In genomic region chr11:106778589-106779387, GRCm38 (mm10) we compare ENCODE assay signal across 8 mouse cellular contexts. TPM values are rescaled to one million over a fixed set of nuclear protein-coding genes. Genes with fewer than 3 reads are reported as not detected.
DNase-seq lines count a peak whose midpoint lies in the region; ATAC-seq and TF ChIP-seq lines count a peak whose summit lies in the region.

No protein-coding gene starts in this region.

- TF ChIP-seq EP300 in MEL (IDR thresholded peaks at IDR 0.05; ENCODE audit: low read depth in 1 of 2, low read length in 2 of 2), result no peak

- no peak for TF ChIP-seq POLR2A in MEL (IDR thresholded peaks at IDR 0.05; ENCODE audit: control insufficient read depth in 1 of 2, insufficient read depth in 1 of 2, low read depth in 1 of 2, low read length in 2 of 2, poor library complexity in 1 of 2)

- no peak for TF ChIP-seq RAD21 in MEL (IDR thresholded peaks at IDR 0.05; ENCODE audit: low read depth, low read length)

- H3K4me2 ChIP-seq in heart, embryonic 15.5 days, result peak overlapping the region; percentile 80
- peak overlapping the region; percentile 89 for H3K4me2 ChIP-seq in forebrain, embryonic 13.5 days
- H3K4me2 ChIP-seq in liver, embryonic 16.5 days (ENCODE audit: low read depth, low read length), result peak overlapping the region; percentile 93

- H3K4me1 ChIP-seq in heart, embryonic 15.5 days (replicated peaks), result peaks cover 10% of the 10 kb centered on the region; the same call in 1 of the 2 replicates
- H3K4me1 ChIP-seq in MEL (ENCODE audit: control insufficient read depth in 1 of 2, insufficient read depth in 2 of 2, low read length in 2 of 2), result peaks cover 3 to 7% of the 10 kb centered on the region in 2 experiments; a peak in 3 of 4 replicates
- H3K4me1 ChIP-seq in forebrain, embryonic 13.5 days, result peaks cover 12% of the 10 kb centered on the region
- H3K4me1 ChIP-seq in liver, embryonic 16.5 days (ENCODE audit: control insufficient read depth, low read depth, low read length), result peaks cover 14% of the 10 kb centered on the region

- H3K27me3 ChIP-seq in heart, embryonic 15.5 days, result no peaks in the 10 kb centered on the region
- H3K27me3 ChIP-seq in MEL (ENCODE audit: control insufficient read depth in 1 of 2, insufficient read depth in 2 of 2, low read length in 2 of 2), result no peaks in the 10 kb centered on the region
- no peaks in the 10 kb centered on the region for H3K27me3 ChIP-seq in forebrain, embryonic 13.5 days
- no peaks in the 10 kb centered on the region for H3K27me3 ChIP-seq in liver, embryonic 16.5 days (ENCODE audit: control insufficient read depth, insufficient read depth, low read depth, low read length)

- H3K4me3 ChIP-seq in heart, embryonic 15.5 days, result peak overlapping the region; percentile 80
- peak overlapping the region; percentile 70 to 75 for H3K4me3 ChIP-seq in MEL (ENCODE audit: control insufficient read depth in 1 of 2, insufficient read depth in 1 of 2, low read depth in 2 of 2, low read length in 2 of 2)
- H3K4me3 ChIP-seq in forebrain, embryonic 13.5 days, result peak overlapping the region; percentile 63
- H3K4me3 ChIP-seq in liver, embryonic 16.5 days (ENCODE audit: low read depth, low read length), result peak overlapping the region; percentile 85

- H3K9me3 ChIP-seq in heart, embryonic 15.5 days (replicated peaks), result no peaks in the 10 kb centered on the region
- no peaks in the 10 kb centered on the region for H3K9me3 ChIP-seq in MEL (replicated peaks; ENCODE audit: insufficient read depth, low read length)
- H3K9me3 ChIP-seq in forebrain, embryonic 13.5 days (replicated peaks), result no peaks in the 10 kb centered on the region
- no peaks in the 10 kb centered on the region for H3K9me3 ChIP-seq in liver, embryonic 16.5 days (replicated peaks; ENCODE audit: control insufficient read depth, low read length)

- no peak for TF ChIP-seq CTCF in MEL (IDR thresholded peaks at IDR 0.05 in 2 of 3, conservative IDR thresholded peaks at IDR 0.05 in 1 of 3; ENCODE audit: control insufficient read depth in 1 of 3, insufficient read depth in 1 of 3, low read depth in 2 of 3, low read length in 3 of 3, poor library complexity in 1 of 3, severe bottlenecking in 1 of 3)

- intact Hi-C loops in heart, postnatal 36 days (cut with DNase I), result loop anchor here (10.0 kb wide), 1 partner anchor 264 kb away; no protein-coding TSS in a partner anchor

- peak overlapping the region; percentile 87 for H3K9ac ChIP-seq in heart, embryonic 15.5 days
- H3K9ac ChIP-seq in MEL (ENCODE audit: control insufficient read depth, low read depth, low read length, poor library complexity, severe bottlenecking), result peak overlapping the region; percentile 92
- peak overlapping the region; percentile 88 for H3K9ac ChIP-seq in forebrain, embryonic 13.5 days
- H3K9ac ChIP-seq in liver, embryonic 16.5 days (ENCODE audit: low read depth, low read length), result peak overlapping the region; percentile 91

- peak overlapping the region; percentile 97 for H3K27ac ChIP-seq in heart, embryonic 15.5 days
- peak overlapping the region; percentile 82 for H3K27ac ChIP-seq in MEL (ENCODE audit: control insufficient read depth, low read depth, low read length)
- peak overlapping the region; percentile 88 for H3K27ac ChIP-seq in forebrain, embryonic 13.5 days
- peak overlapping the region; percentile 97 for H3K27ac ChIP-seq in liver, embryonic 16.5 days (ENCODE audit: low read length)

- H3K36me3 ChIP-seq in heart, embryonic 15.5 days, result peaks cover 59% of the 10 kb centered on the region
- peaks cover 34 to 35% of the 10 kb centered on the region in 2 experiments for H3K36me3 ChIP-seq in MEL (ENCODE audit: control insufficient read depth in 1 of 2, insufficient read depth in 2 of 2, low read length in 2 of 2)
- peaks cover 65% of the 10 kb centered on the region for H3K36me3 ChIP-seq in forebrain, embryonic 13.5 days (ENCODE audit: poor library complexity, severe bottlenecking)
- H3K36me3 ChIP-seq in liver, embryonic 16.5 days (ENCODE audit: control insufficient read depth, insufficient read depth), result peaks cover 35% of the 10 kb centered on the region

- peaks cover 25% of the 10 kb centered on the region for H3K79me2 ChIP-seq in MEL (ENCODE audit: control insufficient read depth, insufficient read depth, low read length, poor library complexity)

- ATAC-seq in heart, embryonic 15.5 days (replicated peaks; ENCODE audit: insufficient number of reproducible peaks, insufficient read depth, low FRiP score, low read depth), result peak; percentile 80
- ATAC-seq in forebrain, embryonic 13.5 days, result no peak; the same call in 1 of the 2 replicates
- ATAC-seq in liver, embryonic 16.5 days (ENCODE audit: low read depth), result peak; percentile 60

- WGBS in heart, embryonic 15.5 days, result 2% methylated on average over 39 of the region's 39 CpGs
- 2% methylated on average over 39 of the region's 39 CpGs for WGBS in forebrain, embryonic 13.5 days
- WGBS in liver, embryonic 16.5 days (ENCODE audit: insufficient replicate concordance), result under 1% methylated on average over 39 of the region's 39 CpGs

- DNase-seq in heart, postnatal 36 days, result no peak
- DNase-seq in MEL (ENCODE audit: low read depth, low spot score), result no peak
- DNase-seq in retina, embryonic 14.5 days (ENCODE audit: low spot score), result no peak
- no peak for DNase-seq in natural killer cell, adult 2 months (ENCODE audit: low spot score in 2 of 2)
- no peak for DNase-seq in spleen, postnatal 14 days (ENCODE audit: low spot score in 2 of 2)

TF ChIP-seq in MEL, 35 proteins besides CTCF, POLR2A, EP300 and RAD21 (continues in another document):
- TF ChIP-seq MAX (IDR thresholded peaks at IDR 0.05; ENCODE audit: low read length), result peak; percentile 32; the same call in 1 of the 2 replicates
- TF ChIP-seq ZNF384 (IDR thresholded peaks at IDR 0.05; ENCODE audit: low read depth, low read length), result peak; percentile 88; the same call in 1 of the 2 replicates
- TF ChIP-seq POLR2AphosphoS2 (IDR thresholded peaks at IDR 0.05; ENCODE audit: low read length), result no peak
- no peak for TF ChIP-seq TAL1 (IDR thresholded peaks at IDR 0.05; ENCODE audit: low read length)
- TF ChIP-seq MYB (IDR thresholded peaks at IDR 0.05; ENCODE audit: low read depth, low read length), result no peak
- TF ChIP-seq ETS1 (IDR thresholded peaks at IDR 0.05; ENCODE audit: low read depth, low read length), result no peak
- no peak for TF ChIP-seq MAZ (IDR thresholded peaks at IDR 0.05; ENCODE audit: low read depth, low read length)
- TF ChIP-seq NELFE (IDR thresholded peaks at IDR 0.05; ENCODE audit: low read depth, low read length), result no peak
- no peak for TF ChIP-seq ZKSCAN1 (IDR thresholded peaks at IDR 0.05; ENCODE audit: low read depth, low read length)
- TF ChIP-seq ZMIZ1 (IDR thresholded peaks at IDR 0.05; ENCODE audit: low read depth, low read length), result no peak
- no peak for TF ChIP-seq E2F4 (IDR thresholded peaks at IDR 0.05; ENCODE audit: borderline replicate concordance, low read depth, low read length)
- TF ChIP-seq HCFC1 (IDR thresholded peaks at IDR 0.05; ENCODE audit: low read depth, low read length), result no peak

RNA-seq across cellular contexts. Expression of gene Polg2, which starts 0.5 kb away (rescaled TPM):
- 6.6 and 9.0 TPM in 2 replicates for polyA plus RNA-seq in heart, embryonic 15.5 days (2015; fragmentation: Nextera tagmentation; extraction: Ambion mirVana)
- total RNA-seq in heart, postnatal 36 days (2021), result 1 to 10 TPM; 4.4 to 4.5 TPM
- total RNA-seq in MEL (2012; rRNA removed), result 9.2 and 10.7 TPM in 2 replicates
- 1 to 10 TPM in 1 of 2 experiments, not detected in 1; 6.3 TPM for polyA plus RNA-seq in MEL (2012; ENCODE audit: insufficient read depth in 1 of 2, insufficient read length in 2 of 2, low read depth in 1 of 2, low replicate concordance in 2 of 2, missing spikeins in 1 of 2)
- polyA plus RNA-seq in forebrain, embryonic 13.5 days (2015; fragmentation: Nextera tagmentation; extraction: Ambion mirVana), result 9.6 and 10.0 TPM in 2 replicates
- 4.0 and 4.5 TPM in 2 replicates for polyA plus RNA-seq in liver, embryonic 16.5 days (2015; fragmentation: Nextera tagmentation; extraction: Ambion mirVana)

RNA-seq across cellular contexts. Expression of gene Ddx5, which starts 10.2 kb away (rescaled TPM):
- polyA plus RNA-seq in heart, embryonic 15.5 days (2015; fragmentation: Nextera tagmentation; extraction: Ambion mirVana), result 192 and 209 TPM in 2 replicates
- total RNA-seq in heart, postnatal 36 days (2021), result 100 to 1,000 TPM; 317 to 377 TPM
- 338 and 358 TPM in 2 replicates for total RNA-seq in MEL (2012; rRNA removed)
- 1,000 to 10,000 TPM in 1 of 2 experiments, 100 to 1,000 TPM in 1; 748 to 3,269 TPM for polyA plus RNA-seq in MEL (2012; ENCODE audit: insufficient read depth in 1 of 2, insufficient read length in 2 of 2, low read depth in 1 of 2, low replicate concordance in 2 of 2, missing spikeins in 1 of 2)
- polyA plus RNA-seq in forebrain, embryonic 13.5 days (2015; fragmentation: Nextera tagmentation; extraction: Ambion mirVana), result 503 and 514 TPM in 2 replicates
- 118 and 124 TPM in 2 replicates for polyA plus RNA-seq in liver, embryonic 16.5 days (2015; fragmentation: Nextera tagmentation; extraction: Ambion mirVana)

RNA-seq across cellular contexts. Expression of gene Cep95, which starts 10.3 kb away (rescaled TPM):
- polyA plus RNA-seq in heart, embryonic 15.5 days (2015; fragmentation: Nextera tagmentation; extraction: Ambion mirVana), result 12.7 and 14.8 TPM in 2 replicates
- 1 to 10 TPM; 6.3 to 7.7 TPM for total RNA-seq in heart, postnatal 36 days (2021)
- 11.2 and 11.6 TPM in 2 replicates for total RNA-seq in MEL (2012; rRNA removed)
- 10 to 100 TPM in 1 of 2 experiments, not detected in 1; 12.9 TPM for polyA plus RNA-seq in MEL (2012; ENCODE audit: insufficient read depth in 1 of 2, insufficient read length in 2 of 2, low read depth in 1 of 2, low replicate concordance in 2 of 2, missing spikeins in 1 of 2)
- 19.5 and 21.6 TPM in 2 replicates for polyA plus RNA-seq in forebrain, embryonic 13.5 days (2015; fragmentation: Nextera tagmentation; extraction: Ambion mirVana)
- polyA plus RNA-seq in liver, embryonic 16.5 days (2015; fragmentation: Nextera tagmentation; extraction: Ambion mirVana), result 8.6 and 10.0 TPM in 2 replicates

RNA-seq across cellular contexts. Expression of gene Milr1, which starts 27.8 kb away (rescaled TPM):
- polyA plus RNA-seq in heart, embryonic 15.5 days (2015; fragmentation: Nextera tagmentation; extraction: Ambion mirVana), result 0.88 and 2.6 TPM in 2 replicates
- 1 to 10 TPM in 1 of 2 experiments, under 1 TPM in 1; 0.97 to 1.0 TPM for total RNA-seq in heart, postnatal 36 days (2021)
- total RNA-seq in MEL (2012; rRNA removed), result not detected in 2 replicates
- under 1 TPM in 1 of 2 experiments, not detected in 1; 0.26 TPM for polyA plus RNA-seq in MEL (2012; ENCODE audit: insufficient read depth in 1 of 2, insufficient read length in 2 of 2, low read depth in 1 of 2, low replicate concordance in 2 of 2, missing spikeins in 1 of 2)
- polyA plus RNA-seq in forebrain, embryonic 13.5 days (2015; fragmentation: Nextera tagmentation; extraction: Ambion mirVana), result 0.54 and 1.0 TPM in 2 replicates
- polyA plus RNA-seq in liver, embryonic 16.5 days (2015; fragmentation: Nextera tagmentation; extraction: Ambion mirVana), result 2.0 and 2.7 TPM in 2 replicates

RNA-seq across cellular contexts. Expression of gene Pecam1, which starts 28.4 kb away (rescaled TPM):
- 69.2 and 78.7 TPM in 2 replicates for polyA plus RNA-seq in heart, embryonic 15.5 days (2015; fragmentation: Nextera tagmentation; extraction: Ambion mirVana)
- 100 to 1,000 TPM; 120 to 139 TPM for total RNA-seq in heart, postnatal 36 days (2021)
- total RNA-seq in MEL (2012; rRNA removed), result 0.12 and 0.20 TPM in 2 replicates
- polyA plus RNA-seq in MEL (2012; ENCODE audit: insufficient read depth in 1 of 2, insufficient read length in 2 of 2, low read depth in 1 of 2, low replicate concordance in 2 of 2, missing spikeins in 1 of 2), result under 1 TPM in 1 of 2 experiments, not detected in 1; 0.14 TPM
- 12.4 and 13.7 TPM in 2 replicates for polyA plus RNA-seq in forebrain, embryonic 13.5 days (2015; fragmentation: Nextera tagmentation; extraction: Ambion mirVana)
- 8.4 and 9.5 TPM in 2 replicates for polyA plus RNA-seq in liver, embryonic 16.5 days (2015; fragmentation: Nextera tagmentation; extraction: Ambion mirVana)
